Mouse (Mus musculus) mouse trophoblast stem cell (cell line): ENCODE results near the gene Eya2.
"Not testable (repeated sequence)": the region's sequence is repeated elsewhere in the genome, so short reads cannot be mapped to it uniquely, and the experiment has no call there.

ENCODE experiments used
- in situ Hi-C, 2 experiments: fragments of 300-500 bp; cut with MseI, MboI; formaldehyde crosslinking; loops; 2 replicates in 1 of 2; 3 replicates in 1 of 2; pipeline ENCODE4 v1.15.1; 2025

The Eya2 gene

GRCm38 (mm10) chr2:165594907-165595675, at the start of gene Eya2:
Gene Eya2, plus strand, starts transcription at chr2:165595032.
- in situ Hi-C loops, result no loop called here

DNA sequence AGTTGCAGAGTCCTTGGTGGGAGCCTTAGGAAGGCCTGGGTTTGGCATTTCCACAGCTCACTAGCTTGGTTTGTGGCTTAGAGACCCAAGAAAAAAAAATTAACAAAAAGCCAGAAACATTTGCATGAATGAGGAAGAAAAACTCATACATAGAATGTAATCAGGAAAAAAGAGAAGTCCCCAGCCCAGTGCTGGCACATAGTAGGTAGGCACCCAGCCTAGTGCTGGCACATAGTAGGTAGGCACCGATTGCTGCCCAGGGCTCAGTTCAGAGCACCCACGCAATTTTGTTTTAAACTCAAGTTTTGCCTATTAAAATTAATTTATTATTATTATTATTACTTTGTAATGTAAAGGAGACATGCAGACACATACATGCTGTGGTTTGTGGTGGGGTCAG, 49.1 kb upstream of the Eya2 start:
- in situ Hi-C loops, result no loop called here

- in situ Hi-C loops, result no loop called here
These were observed 48.5 kb upstream of the Eya2 start for GRCm38 (mm10) chr2:165546341-165546740.

DNA sequence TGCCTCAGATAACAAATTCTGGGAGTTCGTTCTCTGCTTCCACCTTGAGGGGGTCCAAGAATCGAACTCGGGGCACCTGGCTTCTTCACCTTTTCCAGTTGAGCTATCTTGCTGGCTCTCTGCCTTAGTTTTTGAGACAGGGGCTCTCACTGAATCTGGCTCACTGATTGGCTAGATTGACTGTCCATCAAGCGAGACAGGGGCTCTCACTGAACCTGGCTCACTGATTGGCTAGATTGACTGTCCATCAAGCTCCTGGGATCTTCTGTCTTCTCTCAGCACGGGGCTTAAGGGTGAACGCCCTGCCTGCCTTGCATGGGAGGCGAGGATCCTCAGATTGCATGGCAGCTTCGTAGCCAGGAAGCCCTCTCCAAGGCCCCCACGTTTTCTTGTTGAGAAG, 47.4 kb upstream of the Eya2 start:
- in situ Hi-C loops, result no loop called here

DNA sequence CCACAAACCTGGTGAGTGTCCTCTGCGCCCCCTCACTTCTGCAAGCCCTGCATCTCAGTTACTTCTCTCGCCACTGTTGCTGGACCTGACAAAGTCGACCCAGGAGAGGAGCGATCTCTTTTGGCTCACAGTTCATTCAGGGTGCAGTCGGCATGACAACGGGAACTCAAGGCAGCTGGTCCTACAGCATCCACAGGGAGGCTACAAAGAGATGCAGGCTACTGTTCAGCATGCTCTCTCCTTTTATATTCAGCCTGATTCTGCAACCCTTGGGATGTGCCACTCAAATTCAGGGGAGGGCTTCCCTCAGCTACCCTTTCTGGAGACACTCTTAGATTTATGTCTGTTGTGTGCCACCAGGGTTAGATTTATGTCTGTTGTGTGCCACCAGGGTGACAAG, 46.2 kb upstream of the Eya2 start:
- in situ Hi-C loops, result no loop called here

DNA sequence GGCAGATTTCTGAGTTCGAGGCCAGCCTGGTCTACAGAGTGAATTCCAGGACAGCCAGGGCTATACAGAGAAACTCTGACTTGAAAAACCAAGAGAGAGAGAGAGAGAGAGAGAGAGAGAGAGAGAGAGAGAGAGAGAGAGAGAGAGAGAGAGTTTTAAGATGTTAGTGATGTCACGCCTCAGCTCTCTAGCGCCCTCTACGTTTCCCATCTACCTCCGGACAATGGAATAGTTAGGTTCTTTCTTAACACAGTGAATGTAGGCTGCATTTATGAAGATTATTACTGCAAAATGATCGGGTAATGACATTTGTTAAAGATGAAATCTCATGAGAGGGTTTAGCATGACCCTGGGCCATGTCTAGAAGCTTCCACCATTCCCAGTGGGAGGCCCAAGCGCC, 44.4 kb upstream of the Eya2 start:
- in situ Hi-C loops, result not testable (repeated sequence)

GRCm38 (mm10) chr2:165554066-165554465, 40.8 kb upstream of the Eya2 start:
- in situ Hi-C loops, result no loop called here

DNA sequence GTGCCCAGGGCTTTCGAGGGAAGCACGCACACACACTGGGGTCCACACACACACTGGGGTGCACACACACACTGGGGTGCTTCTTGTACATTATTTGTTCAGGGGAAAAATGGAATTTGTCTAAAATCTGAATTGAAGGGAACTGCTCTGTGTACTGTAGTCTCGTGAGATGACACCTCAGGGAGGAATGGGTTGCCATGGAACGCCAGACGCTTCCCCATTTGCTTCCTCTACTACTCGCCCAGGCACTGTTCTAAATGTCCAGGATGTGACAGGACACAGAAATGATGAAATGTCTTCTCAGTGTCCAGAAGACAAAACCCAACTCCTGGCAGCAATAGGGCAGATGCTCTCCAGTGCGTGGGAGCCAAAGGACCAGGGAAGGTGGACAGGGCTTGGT, 37.6 kb upstream of the Eya2 start:
- in situ Hi-C loops, result no loop called here

GRCm38 (mm10) chr2:165558916-165559315, 35.9 kb upstream of the Eya2 start:
- in situ Hi-C loops, result no loop called here

DNA sequence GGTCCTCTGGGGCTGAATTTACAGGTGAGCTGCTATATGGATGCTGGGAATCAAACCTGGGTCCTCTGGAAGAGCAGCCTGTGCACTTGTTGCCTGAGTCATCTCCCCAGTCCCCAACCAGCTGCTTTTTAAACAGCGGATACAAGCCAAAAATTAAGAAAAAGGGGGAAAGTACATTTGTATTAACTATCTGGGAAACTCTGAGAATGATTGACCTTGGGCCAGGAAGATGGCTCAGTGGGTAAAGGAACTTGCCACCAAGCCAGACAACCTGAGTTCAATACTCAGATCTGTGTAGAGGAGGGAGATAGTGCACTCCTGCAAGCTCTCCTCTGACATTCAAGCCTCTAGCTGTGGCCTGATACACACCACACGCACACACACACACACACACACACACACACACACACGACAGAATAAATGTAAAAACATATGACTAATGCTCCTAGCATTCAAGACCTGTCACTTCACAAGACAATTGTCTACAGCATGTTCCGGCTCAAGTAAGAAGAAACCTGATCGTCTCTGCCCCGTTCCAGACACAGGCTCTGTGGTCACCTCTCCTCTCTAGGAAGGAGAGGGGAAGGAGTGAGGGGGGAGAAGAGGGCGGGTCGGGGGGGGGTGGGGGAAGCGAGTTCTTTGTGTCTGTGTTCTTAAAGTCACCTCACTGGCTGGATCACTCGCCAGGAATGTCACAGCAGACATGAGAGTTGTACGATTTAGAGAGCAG, 35.2 kb upstream of the Eya2 start:
- in situ Hi-C loops, result no loop called here

- in situ Hi-C loops, result no loop called here
These were observed 33.0 kb upstream of the Eya2 start for GRCm38 (mm10) chr2:165561861-165562260.

GRCm38 (mm10) chr2:165563298-165564058, 31.4 kb upstream of the Eya2 start:
- in situ Hi-C loops, result no loop called here

DNA sequence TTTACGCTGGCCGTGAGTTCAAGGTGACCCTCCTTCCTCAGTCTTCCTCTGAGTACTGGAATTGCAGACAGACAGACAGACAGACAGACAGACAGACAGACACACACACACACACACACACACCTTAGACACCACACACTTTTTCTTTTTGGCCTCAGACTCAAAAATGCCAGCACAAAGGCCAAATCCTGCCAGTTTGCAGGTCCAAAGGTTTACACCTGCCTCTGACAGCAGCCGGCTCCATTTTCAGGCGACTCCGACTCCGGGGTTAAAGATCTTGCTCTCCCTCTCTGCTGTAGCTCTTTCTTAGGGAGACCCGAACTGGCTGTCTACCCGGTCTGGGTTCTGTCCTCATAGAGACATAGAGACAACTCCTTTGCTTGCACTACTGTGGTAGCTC, 30.7 kb upstream of the Eya2 start:
- in situ Hi-C loops, result no loop called here

GRCm38 (mm10) chr2:165564620-165565019, 30.2 kb upstream of the Eya2 start:
- in situ Hi-C loops, result no loop called here

- in situ Hi-C loops, result no loop called here
These were observed 27.9 kb upstream of the Eya2 start for GRCm38 (mm10) chr2:165566898-165567297.

DNA sequence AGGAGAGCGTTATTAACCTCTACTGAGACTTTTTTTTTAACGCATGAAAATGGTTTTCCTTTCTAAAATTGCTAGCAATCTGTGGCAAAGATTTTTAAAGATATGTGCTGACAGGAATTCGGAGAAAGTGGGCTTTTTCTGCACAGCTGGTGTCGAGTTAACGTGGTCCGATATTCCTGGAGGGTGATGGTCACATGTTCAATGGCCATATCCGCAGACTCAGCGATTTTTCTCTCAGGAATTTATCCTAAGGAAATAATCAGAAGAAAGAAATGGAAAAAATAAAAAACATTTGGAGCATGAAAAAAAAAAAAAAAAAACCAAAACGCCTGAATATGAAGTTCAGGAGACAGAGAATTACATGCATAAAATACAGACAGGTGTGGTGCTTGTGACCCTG, 27.0 kb upstream of the Eya2 start:
- in situ Hi-C loops, result no loop called here

- in situ Hi-C loops, result no loop called here
These were observed 25.9 kb upstream of the Eya2 start for GRCm38 (mm10) chr2:165568911-165569310.

- in situ Hi-C loops, result no loop called here
These were observed 23.5 kb upstream of the Eya2 start for GRCm38 (mm10) chr2:165571216-165571778.

GRCm38 (mm10) chr2:165583044-165583443, 11.8 kb upstream of the Eya2 start:
- in situ Hi-C loops, result loop anchor here in 1 of 2 experiments (5.0 kb wide), 1 partner anchor 56 kb away; no protein-coding TSS in a partner anchor

DNA sequence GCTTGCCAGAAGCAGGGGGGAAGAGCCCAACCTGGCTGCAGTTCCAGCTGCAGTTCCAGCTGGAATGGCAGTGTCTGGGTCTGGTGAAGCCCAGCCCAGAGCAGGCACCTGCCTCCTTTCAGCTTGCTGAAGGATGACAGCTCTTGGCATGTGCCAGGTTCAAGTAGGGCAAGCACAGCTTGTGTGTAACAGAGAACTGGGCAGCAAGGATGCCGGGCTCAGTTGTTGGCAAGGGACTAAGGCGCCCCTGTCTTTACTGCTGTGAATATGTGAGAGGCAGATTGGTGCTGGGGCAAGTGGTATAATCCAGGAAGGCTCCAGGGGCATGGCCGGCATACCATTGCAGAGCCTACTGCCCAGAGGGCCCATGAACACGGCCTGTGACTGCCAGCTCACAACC, 11.3 kb upstream of the Eya2 start:
- in situ Hi-C loops, result loop anchor here in 1 of 2 experiments (5.0 kb wide), 1 partner anchor 56 kb away; no protein-coding TSS in a partner anchor

DNA sequence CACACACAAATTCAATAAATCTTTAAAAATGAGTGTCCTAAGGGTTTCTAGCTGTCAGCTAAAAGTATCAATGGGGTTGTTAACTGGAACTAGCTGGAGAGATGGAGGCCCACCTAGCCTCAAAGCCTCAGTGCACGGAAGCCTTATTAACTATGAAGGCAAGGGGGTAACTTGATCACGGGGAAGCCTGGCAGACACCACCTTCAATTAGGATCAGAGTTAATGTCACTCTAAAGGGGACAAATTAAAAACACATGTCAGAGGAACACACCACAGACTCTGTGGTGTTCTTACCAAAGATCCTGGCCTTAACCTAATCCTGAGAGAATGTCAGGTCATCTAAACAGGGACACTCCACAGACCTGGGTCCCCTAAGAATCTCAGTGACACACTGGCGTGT, 10.3 kb upstream of the Eya2 start:
- in situ Hi-C loops, result loop anchor here in 1 of 2 experiments (5.0 kb wide), 1 partner anchor 57 kb away; no protein-coding TSS in a partner anchor

DNA sequence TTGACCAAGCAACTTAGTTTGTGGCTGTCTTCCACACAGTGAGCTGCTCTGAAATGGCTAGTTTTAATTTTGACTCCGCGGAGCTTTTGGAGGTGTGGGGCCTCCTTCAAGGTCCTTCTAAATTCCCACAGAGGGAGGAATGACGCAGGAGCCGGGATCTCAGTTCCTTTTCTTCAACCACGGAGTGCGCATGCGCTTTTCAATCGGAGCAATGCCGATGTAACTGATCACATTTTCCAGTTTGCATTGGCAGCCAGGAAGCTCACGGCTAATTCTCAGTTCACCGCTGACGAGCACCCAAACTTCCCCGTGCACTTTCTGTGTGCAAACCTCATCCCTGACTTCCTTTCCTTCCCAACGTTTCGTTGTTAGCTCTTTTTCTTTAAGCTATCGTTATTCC, 4.1 kb upstream of the Eya2 start:
- in situ Hi-C loops, result no loop called here
